Mouse (Mus musculus) lung, postnatal 0 days (tissue): ENCODE data around the gene Hoxd8.

Experiments used
- CTCF ChIP-seq: IDR thresholded peaks from 2 replicates; pipeline ENCODE4 v1.5.1; 2016; ENCODE audit warnings: antibody characterized with exemption, mild to moderate bottlenecking
- EP300 ChIP-seq: IDR thresholded peaks from 2 replicates; pipeline ENCODE4 v1.6.1; 2016; ENCODE audit warnings: antibody characterized with exemption, mild to moderate bottlenecking, control low read depth

DNA sequence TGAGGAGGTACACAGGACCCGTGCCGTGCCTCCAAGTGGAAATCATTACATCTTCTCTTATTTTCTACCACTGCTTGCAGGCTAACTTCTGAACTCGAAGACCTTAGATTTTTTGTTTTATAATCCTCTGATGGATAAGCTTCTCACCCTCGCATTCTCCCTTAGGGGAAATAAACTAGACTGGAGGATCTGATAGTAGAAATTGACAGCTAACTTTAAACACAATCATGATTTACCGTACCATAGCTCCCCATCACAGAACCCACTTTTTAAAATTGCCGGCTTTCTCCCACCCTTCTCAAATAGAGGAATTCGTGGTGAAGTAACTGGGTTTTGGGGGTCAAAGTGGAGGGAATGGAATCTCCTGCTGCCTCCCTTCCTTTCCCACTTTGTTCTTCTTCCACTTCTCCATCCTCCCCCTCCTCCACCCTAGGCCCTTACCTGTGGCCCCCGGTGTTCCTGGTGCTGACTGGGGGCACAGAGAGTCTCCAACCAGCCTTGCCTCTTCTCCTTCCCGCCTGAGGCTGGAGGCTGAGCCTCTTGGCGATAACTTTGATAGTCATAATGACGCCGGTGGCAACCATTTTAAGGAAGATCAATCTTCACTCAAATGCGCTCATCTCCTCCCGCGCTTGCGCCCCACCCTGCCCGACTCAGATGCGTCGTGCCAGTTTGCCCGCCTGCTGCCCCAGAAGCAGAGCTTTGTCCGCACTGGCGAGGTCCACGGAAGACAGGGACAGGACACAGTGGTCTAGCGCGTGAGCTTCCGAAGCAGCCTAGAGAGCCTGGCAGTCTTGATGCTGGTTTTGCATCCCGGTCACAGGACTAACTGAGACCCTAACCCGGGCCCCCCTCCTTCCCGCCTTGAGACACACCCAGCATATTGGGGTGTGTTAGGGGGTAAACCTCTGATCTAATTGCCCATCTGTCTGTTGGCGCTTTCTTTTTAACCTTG lies 43.7 kb upstream of the Hoxd8 start:
- TF ChIP-seq CTCF = no peak
- TF ChIP-seq EP300 = no peak
